Mouse (Mus musculus): ENCODE results near the gene Fsip1. TPM values are rescaled to one million over a fixed set of nuclear protein-coding genes. Genes with fewer than 3 reads are reported as not detected.

The Fsip1 gene
- polyA plus RNA-seq, 1 experiment from 2014 or later: 3.5 TPM

- Histone ChIP-seq H3K4me1 (replicated peaks; ENCODE audit: control insufficient read depth, insufficient read depth, low read length) (no peaks in the 10 kb centered on the region), H3K9me3 (ENCODE audit: control insufficient read depth, low read length) (no peaks in the 10 kb centered on the region), H3K36me3 (ENCODE audit: control insufficient read depth, insufficient read depth, low read length) (peaks cover 4% of the 10 kb centered on the region; the same call in 1 of the 2 replicates), H3K27me3 (ENCODE audit: control insufficient read depth, insufficient read depth, low read length) (no peaks in the 10 kb centered on the region), H3K27ac (ENCODE audit: low read depth, low read length) (no peak overlapping the region), H3K4me2 (replicated peaks; ENCODE audit: low read depth, low read length) (no peak overlapping the region), H3K9ac (ENCODE audit: low read depth, low read length) (no peak overlapping the region), H3K4me3 (ENCODE audit: low read depth, low read length) (no peak overlapping the region)
- 95% methylated on average over 6 of the region's 6 CpGs for WGBS
- DNase-seq (ENCODE audit: low spot score): no peak
- ATAC-seq (ENCODE audit: low FRiP score): no peak
Observed at GRCm38 (mm10) chr2:118122291-118122690, 134.5 kb downstream of the Fsip1 start.

- Histone ChIP-seq H3K36me3 (ENCODE audit: control insufficient read depth, insufficient read depth, low read length) (peaks cover 4% of the 10 kb centered on the region; the same call in 1 of the 2 replicates), H3K9me3 (ENCODE audit: control insufficient read depth, low read length) (no peaks in the 10 kb centered on the region), H3K4me2 (replicated peaks; ENCODE audit: low read depth, low read length) (no peak overlapping the region), H3K27me3 (ENCODE audit: control insufficient read depth, insufficient read depth, low read length) (no peaks in the 10 kb centered on the region), H3K4me3 (ENCODE audit: low read depth, low read length) (no peak overlapping the region), H3K27ac (ENCODE audit: low read depth, low read length) (no peak overlapping the region), H3K9ac (ENCODE audit: low read depth, low read length) (no peak overlapping the region), H3K4me1 (replicated peaks; ENCODE audit: control insufficient read depth, insufficient read depth, low read length) (no peaks in the 10 kb centered on the region)
- no peak for ATAC-seq (ENCODE audit: low FRiP score)
- WGBS: 95% methylated on average over 7 of the region's 7 CpGs
- DNase-seq (ENCODE audit: low spot score): no peak
Observed at GRCm38 (mm10) chr2:118120751-118121150, 136.0 kb downstream of the Fsip1 start.

- no peak overlapping the region for H3K9ac ChIP-seq (ENCODE audit: low read depth, low read length)
- ATAC-seq (ENCODE audit: low FRiP score) (no peak), DNase-seq (ENCODE audit: low spot score) (no peak)
- peaks cover 4% of the 10 kb centered on the region; the same call in 1 of the 2 replicates for H3K36me3 ChIP-seq (ENCODE audit: control insufficient read depth, insufficient read depth, low read length)
- no peaks in the 10 kb centered on the region for H3K4me1 ChIP-seq (replicated peaks; ENCODE audit: control insufficient read depth, insufficient read depth, low read length)
- WGBS: 93% methylated on average over 11 of the region's 11 CpGs
- H3K4me3 ChIP-seq (ENCODE audit: low read depth, low read length): no peak overlapping the region
- no peak overlapping the region for H3K4me2 ChIP-seq (replicated peaks; ENCODE audit: low read depth, low read length)
- no peaks in the 10 kb centered on the region for H3K27me3 ChIP-seq (ENCODE audit: control insufficient read depth, insufficient read depth, low read length)
- H3K27ac ChIP-seq (ENCODE audit: low read depth, low read length): no peak overlapping the region
- no peaks in the 10 kb centered on the region for H3K9me3 ChIP-seq (ENCODE audit: control insufficient read depth, low read length)
Observed at GRCm38 (mm10) chr2:118120095-118120494, 136.7 kb downstream of the Fsip1 start.

GRCm38 (mm10) chr2:118119684-118120083, 137.1 kb downstream of the Fsip1 start:
- Histone ChIP-seq H3K27me3 (ENCODE audit: control insufficient read depth, insufficient read depth, low read length) (no peaks in the 10 kb centered on the region), H3K36me3 (ENCODE audit: control insufficient read depth, insufficient read depth, low read length) (peaks cover 4% of the 10 kb centered on the region; the same call in 1 of the 2 replicates), H3K27ac (ENCODE audit: low read depth, low read length) (no peak overlapping the region), H3K4me2 (replicated peaks; ENCODE audit: low read depth, low read length) (no peak overlapping the region), H3K4me1 (replicated peaks; ENCODE audit: control insufficient read depth, insufficient read depth, low read length) (no peaks in the 10 kb centered on the region), H3K4me3 (ENCODE audit: low read depth, low read length) (no peak overlapping the region), H3K9me3 (ENCODE audit: control insufficient read depth, low read length) (no peaks in the 10 kb centered on the region), H3K9ac (ENCODE audit: low read depth, low read length) (no peak overlapping the region)
- WGBS: 92% methylated on average over 12 of the region's 12 CpGs
- ATAC-seq (ENCODE audit: low FRiP score): no peak
- no peak for DNase-seq (ENCODE audit: low spot score)

- 91% methylated on average over 7 of the region's 7 CpGs for WGBS
- peaks cover 4% of the 10 kb centered on the region; the same call in 1 of the 2 replicates for H3K36me3 ChIP-seq (ENCODE audit: control insufficient read depth, insufficient read depth, low read length)
Observed at GRCm38 (mm10) chr2:118118515-118118914, 138.3 kb downstream of the Fsip1 start.

GRCm38 (mm10) chr2:118118045-118118444, 138.7 kb downstream of the Fsip1 start:
- Histone ChIP-seq H3K9ac (ENCODE audit: low read depth, low read length) (no peak overlapping the region), H3K9me3 (ENCODE audit: control insufficient read depth, low read length) (no peaks in the 10 kb centered on the region), H3K4me1 (replicated peaks; ENCODE audit: control insufficient read depth, insufficient read depth, low read length) (0 out of 2 replicates have a peak, but pooled peaks cover 2% of the 10 kb centered on the region), H3K4me3 (ENCODE audit: low read depth, low read length) (no peak overlapping the region), H3K36me3 (ENCODE audit: control insufficient read depth, insufficient read depth, low read length) (peaks cover 4% of the 10 kb centered on the region; the same call in 1 of the 2 replicates), H3K27me3 (ENCODE audit: control insufficient read depth, insufficient read depth, low read length) (no peaks in the 10 kb centered on the region), H3K27ac (ENCODE audit: low read depth, low read length) (no peak overlapping the region), H3K4me2 (replicated peaks; ENCODE audit: low read depth, low read length) (no peak overlapping the region)
- ATAC-seq (ENCODE audit: low FRiP score) (no peak), DNase-seq (ENCODE audit: low spot score) (no peak)
- 67% methylated on average over 6 of the region's 6 CpGs for WGBS

More at GRCm38 (mm10) chr2:118118515-118118914, 138.3 kb downstream of the Fsip1 start:
- no peak overlapping the region for H3K9ac ChIP-seq (ENCODE audit: low read depth, low read length)
- DNase-seq (ENCODE audit: low spot score): no peak
- H3K4me3 ChIP-seq (ENCODE audit: low read depth, low read length): no peak overlapping the region
- no peak overlapping the region for H3K4me2 ChIP-seq (replicated peaks; ENCODE audit: low read depth, low read length)
- no peak for ATAC-seq (ENCODE audit: low FRiP score)
- H3K27me3 ChIP-seq (ENCODE audit: control insufficient read depth, insufficient read depth, low read length): no peaks in the 10 kb centered on the region
- 0 out of 2 replicates have a peak, but pooled peaks cover 2% of the 10 kb centered on the region for H3K4me1 ChIP-seq (replicated peaks; ENCODE audit: control insufficient read depth, insufficient read depth, low read length)
- no peaks in the 10 kb centered on the region for H3K9me3 ChIP-seq (ENCODE audit: control insufficient read depth, low read length)
- no peak overlapping the region for H3K27ac ChIP-seq (ENCODE audit: low read depth, low read length)

GRCm38 (mm10) chr2:118117401-118117800, 139.4 kb downstream of the Fsip1 start:
- Histone ChIP-seq H3K4me1 (replicated peaks; ENCODE audit: control insufficient read depth, insufficient read depth, low read length) (peaks cover 2% of the 10 kb centered on the region; the same call in 1 of the 2 replicates), H3K36me3 (ENCODE audit: control insufficient read depth, insufficient read depth, low read length) (peaks cover 4% of the 10 kb centered on the region; the same call in 1 of the 2 replicates), H3K9ac (ENCODE audit: low read depth, low read length) (no peak overlapping the region), H3K27ac (ENCODE audit: low read depth, low read length) (no peak overlapping the region), H3K27me3 (ENCODE audit: control insufficient read depth, insufficient read depth, low read length) (0 out of 2 replicates have a peak, but pooled peaks cover 1% of the 10 kb centered on the region), H3K4me3 (ENCODE audit: low read depth, low read length) (no peak overlapping the region), H3K4me2 (replicated peaks; ENCODE audit: low read depth, low read length) (no peak overlapping the region), H3K9me3 (ENCODE audit: control insufficient read depth, low read length) (no peaks in the 10 kb centered on the region)
- 78% methylated on average over 11 of the region's 11 CpGs for WGBS
- ATAC-seq (ENCODE audit: low FRiP score): no peak
- DNase-seq (ENCODE audit: low spot score): no peak

- H3K4me3 ChIP-seq (ENCODE audit: low read depth, low read length): no peak overlapping the region
- no peak for DNase-seq (ENCODE audit: low spot score)
- 0 out of 2 replicates have a peak, but pooled peaks cover 2% of the 10 kb centered on the region for H3K27me3 ChIP-seq (ENCODE audit: control insufficient read depth, insufficient read depth, low read length)
- H3K4me1 ChIP-seq (replicated peaks; ENCODE audit: control insufficient read depth, insufficient read depth, low read length): peaks cover 2% of the 10 kb centered on the region; the same call in 1 of the 2 replicates
- no peaks in the 10 kb centered on the region for H3K9me3 ChIP-seq (ENCODE audit: control insufficient read depth, low read length)
- ATAC-seq (ENCODE audit: low FRiP score): no peak
- H3K4me2 ChIP-seq (replicated peaks; ENCODE audit: low read depth, low read length): no peak overlapping the region
- WGBS: 73% methylated on average over 3 of the region's 3 CpGs
- peaks cover 4% of the 10 kb centered on the region; the same call in 1 of the 2 replicates for H3K36me3 ChIP-seq (ENCODE audit: control insufficient read depth, insufficient read depth, low read length)
- H3K27ac ChIP-seq (ENCODE audit: low read depth, low read length): no peak overlapping the region
- H3K9ac ChIP-seq (ENCODE audit: low read depth, low read length): no peak overlapping the region
Observed at GRCm38 (mm10) chr2:118116754-118117290, 139.9 kb downstream of the Fsip1 start.

GRCm38 (mm10) chr2:118116180-118116579, 140.6 kb downstream of the Fsip1 start:
- Histone ChIP-seq H3K36me3 (ENCODE audit: control insufficient read depth, insufficient read depth, low read length) (peaks cover 4% of the 10 kb centered on the region; the same call in 1 of the 2 replicates), H3K4me1 (replicated peaks; ENCODE audit: control insufficient read depth, insufficient read depth, low read length) (peaks cover 2% of the 10 kb centered on the region; the same call in 1 of the 2 replicates), H3K27ac (ENCODE audit: low read depth, low read length) (no peak overlapping the region), H3K9me3 (ENCODE audit: control insufficient read depth, low read length) (no peaks in the 10 kb centered on the region), H3K9ac (ENCODE audit: low read depth, low read length) (no peak overlapping the region), H3K4me3 (ENCODE audit: low read depth, low read length) (no peak overlapping the region), H3K4me2 (replicated peaks; ENCODE audit: low read depth, low read length) (no peak overlapping the region), H3K27me3 (ENCODE audit: control insufficient read depth, insufficient read depth, low read length) (0 out of 2 replicates have a peak, but pooled peaks cover 2% of the 10 kb centered on the region)
- no peak for ATAC-seq (ENCODE audit: low FRiP score)
- 85% methylated on average over 2 of the region's 2 CpGs for WGBS
- no peak for DNase-seq (ENCODE audit: low spot score)
